14 mouse cellular contexts compared by ENCODE assay signal in genomic region chr11:51859561-51859960, GRCm38 (mm10). TPM values are rescaled to one million over a fixed set of nuclear protein-coding genes. Genes with fewer than 3 reads are reported as not detected.
DNase-seq lines count a peak whose midpoint lies in the region; ATAC-seq and TF ChIP-seq lines count a peak whose summit lies in the region.
"Had no signal": no experiment of that assay in that cellular context is flagged by ENCODE, and none has a peak within 500 bp of the region (broad histone marks: within the 10 kb centered on the region; RNA-seq: fewer than 3 reads in every experiment).

No protein-coding gene starts in this region.

- no peak overlapping the region for H3K9ac ChIP-seq in kidney, embryonic 15.5 days
- H3K9ac ChIP-seq: hindbrain, embryonic 15.5 days; liver, embryonic 14.5 days had no signal

- no peaks in the 10 kb centered on the region for H3K36me3 ChIP-seq in kidney, embryonic 15.5 days
- H3K36me3 ChIP-seq in testis, adult 2 months (ENCODE audit: control insufficient read depth, insufficient read depth, low read length) = no peaks in the 10 kb centered on the region
- H3K36me3 ChIP-seq: hindbrain, embryonic 15.5 days had no signal

- peaks cover 33% of the 10 kb centered on the region for H3K4me1 ChIP-seq in kidney, embryonic 15.5 days
- H3K4me1 ChIP-seq in testis, adult 2 months (ENCODE audit: control insufficient read depth, insufficient read depth, low read length) = peaks cover 18% of the 10 kb centered on the region

- peaks cover 30% of the 10 kb centered on the region for H3K27me3 ChIP-seq in kidney, embryonic 15.5 days
- no peaks in the 10 kb centered on the region for H3K27me3 ChIP-seq in testis, adult 2 months (ENCODE audit: control insufficient read depth, insufficient read depth, low read length)

- no peak overlapping the region for H3K27ac ChIP-seq in kidney, embryonic 15.5 days
- peak overlapping the region; percentile 58 for H3K27ac ChIP-seq in testis, adult 2 months (ENCODE audit: control insufficient read depth, insufficient read depth, low read depth, low read length)
- H3K27ac ChIP-seq: forebrain, embryonic 13.5 days; hindbrain, embryonic 15.5 days; liver, embryonic 14.5 days had no signal

- no peaks in the 10 kb centered on the region for H3K9me3 ChIP-seq in kidney, embryonic 15.5 days (replicated peaks)
- H3K9me3 ChIP-seq: forebrain, embryonic 13.5 days; hindbrain, embryonic 15.5 days; megakaryocyte, embryonic 14.5 days had no signal

- no peak for ATAC-seq in kidney, embryonic 15.5 days (replicated peaks; ENCODE audit: low FRiP score)
- ATAC-seq: forebrain, embryonic 13.5 days had no signal

- WGBS in kidney, embryonic 15.5 days = 26% methylated on average over 2 of the region's 2 CpGs

- peak; percentile 37 for DNase-seq in adrenal gland, postnatal 14 days
- DNase-seq in adrenal gland, postnatal 4 days (ENCODE audit: low spot score in 2 of 2) = no peak
- peak; percentile 45 to 50 for DNase-seq in kidney, postnatal 36 days
- no peak for DNase-seq in testis, postnatal 10 days (ENCODE audit: low spot score)
- no peak for DNase-seq in cerebellum, adult 8-10 months
- no peak for DNase-seq in cerebellum, postnatal 25 days
- DNase-seq: left cerebral cortex, postnatal 4 days; right cerebral cortex, postnatal 14 days had no signal

- H3K4me3 ChIP-seq in kidney, embryonic 15.5 days (replicated peaks) = no peak overlapping the region
- H3K4me3 ChIP-seq in testis, adult 2 months (ENCODE audit: control insufficient read depth, low read depth, low read length) = no peak overlapping the region

- TF ChIP-seq POLR2A in testis, adult 2 months (IDR thresholded peaks at IDR 0.05; ENCODE audit: control insufficient read depth, low read depth, low read length) = no peak

- no peak overlapping the region for H3K4me2 ChIP-seq in kidney, embryonic 15.5 days

- no peak for TF ChIP-seq CTCF in testis, adult 2 months (IDR thresholded peaks at IDR 0.05; ENCODE audit: control insufficient read depth, insufficient read depth, insufficient replicate concordance, low read depth, low read length)

RNA-seq across cellular contexts. Expression of gene Jade2, which starts 2.1 kb away (rescaled TPM):
- 11.9 and 15.1 TPM in 2 replicates for total RNA-seq in adrenal gland, postnatal 14 days (2021)
- total RNA-seq in adrenal gland, postnatal 4 days (2021) = 10 to 100 TPM; 16.0 to 16.2 TPM
- 0.63 and 0.81 TPM in 2 replicates for polyA plus RNA-seq in kidney, embryonic 15.5 days (2015; fragmentation: Nextera tagmentation; extraction: Ambion mirVana)
- polyA plus RNA-seq in testis, adult 2 months (2012; rRNA removed) = 2.9 and 3.4 TPM in 2 replicates

Comparison
In these comparisons a context has a peak if more than half of its experiments do, and no peak if none do; other contexts are left out.
1. DNase-seq: peak in adrenal gland, postnatal 14 days (single experiment) and kidney, postnatal 36 days (2 of 2); none in adrenal gland, postnatal 4 days (0 of 2), testis, postnatal 10 days (single experiment), cerebellum, adult 8-10 months (single experiment) and cerebellum, postnatal 25 days (0 of 2).